Mouse (Mus musculus): ENCODE measurements around the gene Dpp9. TPM values are rescaled to one million over a fixed set of nuclear protein-coding genes. Genes with fewer than 3 reads are reported as not detected.

Gene Dpp9
- total RNA-seq, 2 experiments from 2014 or later: 34.0 to 43.2 TPM

GRCm38 (mm10) chr17:56200586-56200985 lies 18.1 kb downstream of the Dpp9 start:
- H3K27ac ChIP-seq: no peak overlapping the region
- H3K4me3 ChIP-seq: no peak overlapping the region
- no peak for DNase-seq
- peak; percentile 33; the same call in 1 of the 2 replicates for TF ChIP-seq CTCF (IDR thresholded peaks at IDR 0.05)
- intact Hi-C loops (cut with DNase I): no loop called here

- no peak for DNase-seq
- TF ChIP-seq CTCF (IDR thresholded peaks at IDR 0.05): peak; percentile 57
- no peak overlapping the region for H3K27ac ChIP-seq
- intact Hi-C loops (cut with DNase I): loop anchor here (5.0 kb wide), 1 partner anchor 55 kb away; no protein-coding TSS in a partner anchor
- H3K4me3 ChIP-seq: no peak overlapping the region
Observed at GRCm38 (mm10) chr17:56196860-56197259, 21.8 kb downstream of the Dpp9 start.

GRCm38 (mm10) chr17:56194765-56195164 lies 23.9 kb downstream of the Dpp9 start:
- no peak overlapping the region for H3K4me3 ChIP-seq
- DNase-seq: no peak
- H3K27ac ChIP-seq: no peak overlapping the region
- intact Hi-C loops (cut with DNase I): loop anchor here (5.0 kb wide), 1 partner anchor 58 kb away; no protein-coding TSS in a partner anchor
- no peak for TF ChIP-seq CTCF (IDR thresholded peaks at IDR 0.05)

GRCm38 (mm10) chr17:56194357-56194756 lies 24.3 kb downstream of the Dpp9 start:
- no peak overlapping the region for H3K27ac ChIP-seq
- no peak for TF ChIP-seq CTCF (IDR thresholded peaks at IDR 0.05)
- no peak overlapping the region for H3K4me3 ChIP-seq
- no peak for DNase-seq
- intact Hi-C loops (cut with DNase I): no loop called here

GRCm38 (mm10) chr17:56191266-56191665 lies 27.4 kb downstream of the Dpp9 start:
- H3K4me3 ChIP-seq: no peak overlapping the region
- no peak overlapping the region for H3K27ac ChIP-seq
- DNase-seq: no peak
- intact Hi-C loops (cut with DNase I): no loop called here
- no peak for TF ChIP-seq CTCF (IDR thresholded peaks at IDR 0.05)

GRCm38 (mm10) chr17:56185281-56186141 lies 33.2 kb downstream of the Dpp9 start:
- Histone ChIP-seq H3K27ac (peak overlapping the region; percentile 97), H3K4me3 (peak overlapping the region; percentile 42)
- no peak for TF ChIP-seq CTCF (IDR thresholded peaks at IDR 0.05)
- intact Hi-C loops (cut with DNase I): no loop called here
- DNase-seq: peak; percentile 73

GRCm38 (mm10) chr17:56183658-56184103 lies 35.0 kb downstream of the Dpp9 start, which contains the start of gene Mydgf:
Gene Mydgf, minus strand, starts transcription at chr17:56183920.
- no peak for TF ChIP-seq CTCF (IDR thresholded peaks at IDR 0.05)
- intact Hi-C loops (cut with DNase I): loop anchor here (5.0 kb wide), 1 partner anchor 34 kb away; the partner anchor contains the start of gene Dpp9
- DNase-seq: peak; percentile 99
- Histone ChIP-seq H3K4me3 (peak within 1 kb of the TSS; percentile 79), H3K27ac (peak within 1 kb of the TSS; percentile 97)

GRCm38 (mm10) chr17:56182975-56183657 lies 35.6 kb downstream of the Dpp9 start:
- intact Hi-C loops (cut with DNase I): loop anchor here (5.0 kb wide), 1 partner anchor 34 kb away; the partner anchor contains the start of gene Dpp9
- no peak for DNase-seq
- no peak for TF ChIP-seq CTCF (IDR thresholded peaks at IDR 0.05)
- Histone ChIP-seq H3K27ac (peak overlapping the region; percentile 97), H3K4me3 (peak overlapping the region; percentile 79)

GRCm38 (mm10) chr17:56175416-56175815 lies 43.3 kb downstream of the Dpp9 start:
- no peak overlapping the region for H3K4me3 ChIP-seq
- DNase-seq: no peak
- no peak for TF ChIP-seq CTCF (IDR thresholded peaks at IDR 0.05)
- intact Hi-C loops (cut with DNase I): no loop called here
- H3K27ac ChIP-seq: no peak overlapping the region

- no peak for TF ChIP-seq CTCF (IDR thresholded peaks at IDR 0.05)
- no peak overlapping the region for H3K27ac ChIP-seq
- intact Hi-C loops (cut with DNase I): no loop called here
- DNase-seq: no peak
- no peak overlapping the region for H3K4me3 ChIP-seq
Observed at GRCm38 (mm10) chr17:56173401-56174046, 45.2 kb downstream of the Dpp9 start.

GRCm38 (mm10) chr17:56171881-56172280 lies 46.8 kb downstream of the Dpp9 start:
- TF ChIP-seq CTCF (IDR thresholded peaks at IDR 0.05): no peak
- intact Hi-C loops (cut with DNase I): no loop called here
- DNase-seq: no peak

GRCm38 (mm10) chr17:56171456-56171855 lies 47.2 kb downstream of the Dpp9 start:
- intact Hi-C loops (cut with DNase I): no loop called here
- H3K27ac ChIP-seq: 0 out of 2 replicates have a peak overlapping the region, but pooled peaks have one; percentile 62
- H3K4me3 ChIP-seq: no peak overlapping the region
- no peak for TF ChIP-seq CTCF (IDR thresholded peaks at IDR 0.05)
- DNase-seq: no peak

More at GRCm38 (mm10) chr17:56171881-56172280, 46.8 kb downstream of the Dpp9 start:
- H3K27ac ChIP-seq: no peak overlapping the region
- no peak overlapping the region for H3K4me3 ChIP-seq

Measured in gastrocnemius, adult 2 months (tissue).